Comparison of ENCODE assay signal across 10 mouse cellular contexts in genomic region chr4:140788983-140789382, GRCm38 (mm10). TPM values are rescaled to one million over a fixed set of nuclear protein-coding genes. Genes with fewer than 3 reads are reported as not detected.
DNase-seq lines count a peak whose midpoint lies in the region; ATAC-seq and TF ChIP-seq lines count a peak whose summit lies in the region.
"Had no signal": no experiment of that assay in that cellular context is flagged by ENCODE, and none has a peak within 500 bp of the region (broad histone marks: within the 10 kb centered on the region; RNA-seq: fewer than 3 reads in every experiment).

No protein-coding gene starts in this region.

- peak; percentile 9; the same call in 1 of the 2 replicates for ATAC-seq in heart, postnatal 0 days (ENCODE audit: insufficient read depth, low read depth)

- H3K4me3 ChIP-seq in heart, postnatal 0 days (ENCODE audit: low read depth, low read length) = no peak overlapping the region
- H3K4me3 ChIP-seq: embryonic facial prominence, embryonic 12.5 days had no signal

- peak; percentile 94 for TF ChIP-seq CTCF in heart, postnatal 0 days (IDR thresholded peaks at IDR 0.05; ENCODE audit: low read depth)

- peak; percentile 55 for DNase-seq in heart, adult 8-10 months (ENCODE audit: low spot score)
- DNase-seq in heart, postnatal 25 days (ENCODE audit: low spot score) = no peak
- peak; percentile 48 for DNase-seq in MN1 (ENCODE audit: low spot score)
- DNase-seq in cerebellum, adult 9-11 months = peak; percentile 16
- DNase-seq in heart, postnatal 0 days (ENCODE audit: low spot score) = peak; percentile 63
- peak; percentile 66 to 73 for DNase-seq in layer of hippocampus, postnatal 10 days (ENCODE audit: low spot score in 2 of 2)
- peak; percentile 74 for DNase-seq in mesoderm, embryonic 11.5 days (ENCODE audit: low read depth, low spot score)
- DNase-seq in testis, postnatal 10 days (ENCODE audit: low spot score) = peak; percentile 89

- H3K27me3 ChIP-seq in heart, postnatal 0 days (ENCODE audit: control insufficient read depth, insufficient read depth, low read length) = no peaks in the 10 kb centered on the region
- H3K27me3 ChIP-seq: embryonic facial prominence, embryonic 12.5 days had no signal

- intact Hi-C loops in heart, postnatal 25 days (cut with DNase I) = loop anchor here (1.0 kb wide), 2 partner anchors 113 to 168 kb away; no protein-coding TSS in a partner anchor

- H3K4me1 ChIP-seq in heart, postnatal 0 days (ENCODE audit: control insufficient read depth, insufficient read depth) = no peaks in the 10 kb centered on the region
- H3K4me1 ChIP-seq: embryonic facial prominence, embryonic 12.5 days had no signal

- no peaks in the 10 kb centered on the region for H3K9me3 ChIP-seq in heart, postnatal 0 days (replicated peaks; ENCODE audit: control insufficient read depth, low read length)
- H3K9me3 ChIP-seq: embryonic facial prominence, embryonic 12.5 days had no signal

- no peak overlapping the region for H3K9ac ChIP-seq in heart, postnatal 0 days (replicated peaks; ENCODE audit: low read depth, low read length)
- H3K9ac ChIP-seq: embryonic facial prominence, embryonic 12.5 days had no signal

- H3K27ac ChIP-seq in heart, postnatal 0 days (ENCODE audit: low read depth) = no peak overlapping the region
- H3K27ac ChIP-seq: embryonic facial prominence, embryonic 12.5 days had no signal

- WGBS in heart, postnatal 0 days = 47% methylated on average over 6 of the region's 6 CpGs

- H3K4me2 ChIP-seq in heart, postnatal 0 days (ENCODE audit: low read depth, low read length) = no peak overlapping the region
- H3K4me2 ChIP-seq: embryonic facial prominence, embryonic 12.5 days had no signal

- no peak for TF ChIP-seq EP300 in heart, postnatal 0 days (IDR thresholded peaks at IDR 0.05; ENCODE audit: low read depth)

- no peaks in the 10 kb centered on the region for H3K36me3 ChIP-seq in heart, postnatal 0 days (replicated peaks; ENCODE audit: control insufficient read depth, insufficient read depth, low read length)
- H3K36me3 ChIP-seq: embryonic facial prominence, embryonic 12.5 days had no signal

RNA-seq across cellular contexts. Expression of gene Padi4, which starts 14.9 kb away (rescaled TPM):
- total RNA-seq in heart, adult 8-10 months (2022) = 1 to 10 TPM in 1 of 4 experiments, under 1 TPM in 3; 0.24 to 5.3 (median 0.27) TPM
- total RNA-seq in heart, postnatal 25 days (2021) = under 1 TPM; 0.73 to 0.98 TPM
- 2.4 and 2.7 TPM in 2 replicates for total RNA-seq in heart, postnatal 0 days (2014; rRNA removed; ENCODE audit: low replicate concordance)
- polyA plus RNA-seq in heart, postnatal 0 days (2015; fragmentation: Nextera tagmentation; extraction: Ambion mirVana) = 1.1 and 1.2 TPM in 2 replicates
- total RNA-seq in layer of hippocampus, postnatal 10 days (2021) = not detected
- polyA plus RNA-seq: embryonic facial prominence, embryonic 12.5 days had no signal

RNA-seq across cellular contexts. Expression of gene Padi3, which starts 21.5 kb away (rescaled TPM):
- under 1 TPM; 0.09 to 0.34 (median 0.13) TPM for total RNA-seq in heart, adult 8-10 months (2022)
- under 1 TPM in 1 of 2 experiments, not detected in 1; 0.20 TPM for total RNA-seq in heart, postnatal 25 days (2021)
- total RNA-seq in heart, postnatal 0 days (2014; rRNA removed; ENCODE audit: low replicate concordance) = 0.04 TPM in 1 of 2 replicates, not detected in the other
- 0.11 TPM in 2 replicates for polyA plus RNA-seq in heart, postnatal 0 days (2015; fragmentation: Nextera tagmentation; extraction: Ambion mirVana)
- total RNA-seq in layer of hippocampus, postnatal 10 days (2021) = under 1 TPM in 1 of 2 experiments, not detected in 1; 0.11 TPM

RNA-seq across cellular contexts. Expression of gene Padi6, which starts 46.5 kb away (rescaled TPM):
- total RNA-seq in heart, adult 8-10 months (2022) = not detected
- not detected for total RNA-seq in heart, postnatal 25 days (2021)
- total RNA-seq in heart, postnatal 0 days (2014; rRNA removed; ENCODE audit: low replicate concordance) = not detected in 2 replicates
- 0.07 TPM in 1 of 2 replicates, not detected in the other for polyA plus RNA-seq in heart, postnatal 0 days (2015; fragmentation: Nextera tagmentation; extraction: Ambion mirVana)
- total RNA-seq in layer of hippocampus, postnatal 10 days (2021) = under 1 TPM; 0.21 to 0.69 TPM
- polyA plus RNA-seq: embryonic facial prominence, embryonic 12.5 days; lung, embryonic 16.5 days had no signal

RNA-seq across cellular contexts. Expression of gene Padi1, which starts 56.6 kb away (rescaled TPM):
- not detected for total RNA-seq in heart, adult 8-10 months (2022)
- total RNA-seq in heart, postnatal 25 days (2021) = not detected
- total RNA-seq in heart, postnatal 0 days (2014; rRNA removed; ENCODE audit: low replicate concordance) = not detected in 2 replicates
- polyA plus RNA-seq in heart, postnatal 0 days (2015; fragmentation: Nextera tagmentation; extraction: Ambion mirVana) = 0.04 TPM in 1 of 2 replicates, not detected in the other
- not detected for total RNA-seq in layer of hippocampus, postnatal 10 days (2021)
